In genomic region chr12:71233426-71233825, GRCm38 (mm10) we compare ENCODE assay signal across 24 mouse cellular contexts.
"Had no signal": no experiment of that assay in that cellular context is flagged by ENCODE, and none has a peak within 500 bp of the region (broad histone marks: within the 10 kb centered on the region; RNA-seq: fewer than 3 reads in every experiment).

No protein-coding gene starts in this region.

- H3K9ac ChIP-seq: intestine, embryonic 15.5 days; limb, embryonic 12.5 days; liver, embryonic 12.5 days; liver, embryonic 15.5 days; lung, embryonic 15.5 days; midbrain, embryonic 13.5 days; neural tube, embryonic 13.5 days had no signal

- H3K4me3 ChIP-seq: intestine, embryonic 15.5 days; left cerebral cortex, adult 2 months; limb, embryonic 12.5 days; liver, embryonic 12.5 days; liver, embryonic 15.5 days; lung, embryonic 15.5 days; megakaryocyte, embryonic 14.5 days; midbrain, embryonic 10.5 days; midbrain, embryonic 13.5 days; myocyte; neural tube, embryonic 13.5 days had no signal

- H3K27ac ChIP-seq: intestine, embryonic 15.5 days; left cerebral cortex, adult 2 months; liver, embryonic 12.5 days; liver, embryonic 15.5 days; lung, embryonic 15.5 days; midbrain, embryonic 10.5 days; midbrain, embryonic 13.5 days; neural tube, embryonic 13.5 days; stomach, postnatal 0 days had no signal

- DNase-seq: kidney, adult 18-20 months; kidney, adult 9 months; kidney, postnatal 14 days; layer of hippocampus, postnatal 36 days; liver; lung, adult 18-20 months; lung, postnatal 10 days; lung, postnatal 36 days; right cerebral cortex, adult 18-20 months; right cerebral cortex, postnatal 14 days; right cerebral cortex, postnatal 4 days had no signal

- H3K9me3 ChIP-seq: intestine, embryonic 15.5 days; limb, embryonic 12.5 days; liver, embryonic 12.5 days; liver, embryonic 15.5 days; lung, embryonic 15.5 days; megakaryocyte, embryonic 14.5 days; midbrain, embryonic 10.5 days; midbrain, embryonic 13.5 days; neural tube, embryonic 13.5 days had no signal

- H3K4me1 ChIP-seq: intestine, embryonic 15.5 days; liver, embryonic 12.5 days; liver, embryonic 15.5 days; midbrain, embryonic 13.5 days; neural tube, embryonic 13.5 days had no signal

- H3K36me3 ChIP-seq: intestine, embryonic 15.5 days; liver, embryonic 15.5 days; lung, embryonic 15.5 days had no signal

- ATAC-seq: intestine, embryonic 15.5 days; liver, embryonic 12.5 days; midbrain, embryonic 13.5 days; midbrain, embryonic 16.5 days had no signal

- H3K27me3 ChIP-seq: intestine, embryonic 15.5 days; limb, embryonic 12.5 days; liver, embryonic 12.5 days; liver, embryonic 15.5 days; lung, embryonic 15.5 days; megakaryocyte, embryonic 14.5 days; midbrain, embryonic 13.5 days; neural tube, embryonic 13.5 days had no signal

- H3K4me2 ChIP-seq: intestine, embryonic 15.5 days; limb, embryonic 12.5 days; liver, embryonic 12.5 days; liver, embryonic 15.5 days; lung, embryonic 15.5 days; midbrain, embryonic 13.5 days; neural tube, embryonic 13.5 days had no signal
